Mouse (Mus musculus) CH12.LX (cell line): Measurements from ENCODE around the gene Rpl31. TPM values are rescaled to one million over a fixed set of nuclear protein-coding genes. Genes with fewer than 3 reads are reported as not detected.

ENCODE experiments used
- DNase-seq: peaks from one replicate; pipeline ENCODE4 v3.0.0-alpha.2; 2013; ENCODE audit errors: extremely low read depth
- H3K27ac ChIP-seq: 2 replicates; pipeline ENCODE4 v1.5.1; 2012; ENCODE audit warnings: low read depth, mild to moderate bottlenecking, control low read depth, moderate library complexity; ENCODE audit not compliant: insufficient read depth
- H3K27me3 ChIP-seq: replicated peaks from 2 replicates; pipeline ENCODE3; 2012; ENCODE audit warnings: inconsistent platforms
- H3K36me3 ChIP-seq, 2 experiments: replicated peaks in 1 of 2; 2 replicates each; pipeline versions ENCODE3 to v1.6.1; 2012; ENCODE audit warnings: inconsistent platforms in 1 of 2, low read length in 1 of 2, mild to moderate bottlenecking in 1 of 2, mixed read lengths in 1 of 2, moderate library complexity in 1 of 2; ENCODE audit not compliant: control insufficient read depth in 1 of 2, insufficient read depth in 1 of 2
- H3K4me1 ChIP-seq, 2 experiments: 2 replicates each; pipeline ENCODE4 v1.6.1; 2012; ENCODE audit warnings: inconsistent platforms in 1 of 2, moderate library complexity in 1 of 2; ENCODE audit not compliant: insufficient read depth in 2 of 2, control insufficient read depth in 1 of 2
- H3K4me2 ChIP-seq: 2 replicates; pipeline ENCODE4 v1.6.1; 2012; ENCODE audit warnings: low read depth, mild to moderate bottlenecking, control low read depth; ENCODE audit not compliant: poor library complexity, insufficient read depth, severe bottlenecking
- H3K4me3 ChIP-seq, 3 experiments: fragments of 150-350 bp in 1 of 3; sonication (generic) in 1 of 3; replicated peaks in 1 of 3; 2 replicates each; pipeline versions ENCODE3 to v1.5.1; 2011 to 2012; ENCODE audit warnings: low read depth in 2 of 3, low read length in 2 of 3, mild to moderate bottlenecking in 2 of 3, moderate library complexity in 2 of 3, control low read depth in 1 of 3, improper control_type of control experiment in 1 of 3, inconsistent platforms in 1 of 3, mixed read lengths in 1 of 3; ENCODE audit not compliant: poor library complexity in 1 of 3
- H3K79me2 ChIP-seq: replicated peaks from 2 replicates; pipeline ENCODE4 v1.6.1; 2012; ENCODE audit warnings: mild to moderate bottlenecking, moderate library complexity; ENCODE audit not compliant: control insufficient read depth, poor library complexity, insufficient read depth, severe bottlenecking; ENCODE audit errors: extremely low read depth
- H3K9ac ChIP-seq: 2 replicates; pipeline ENCODE4 v1.6.1; 2012; ENCODE audit warnings: low read depth, mild to moderate bottlenecking, control low read depth, moderate library complexity; ENCODE audit not compliant: insufficient read depth
- H3K9me3 ChIP-seq: replicated peaks from 2 replicates; pipeline ENCODE3; 2012; ENCODE audit warnings: low read length, inconsistent platforms, mixed read lengths
- BHLHE40 ChIP-seq: IDR thresholded peaks from 2 replicates; pipeline ENCODE4 v1.6.1; 2011; ENCODE audit warnings: mild to moderate bottlenecking, low read depth, low read length, improper control_type of control experiment
- CHD2 ChIP-seq: IDR thresholded peaks from 2 replicates; pipeline ENCODE4 v1.6.1; 2011; ENCODE audit warnings: low read length, improper control_type of control experiment
- CTCF ChIP-seq, 2 experiments: IDR thresholded peaks in 1 of 2; conservative IDR thresholded peaks in 1 of 2; 2 replicates each; pipeline ENCODE4 v1.5.1; 2011 to 2012; ENCODE audit warnings: low read depth in 2 of 2, low read length in 2 of 2, improper control_type of control experiment in 1 of 2, inconsistent platforms in 1 of 2, mild to moderate bottlenecking in 1 of 2, moderate library complexity in 1 of 2
- E2F4 ChIP-seq: IDR thresholded peaks from 2 replicates; pipeline ENCODE4 v1.6.1; 2011; ENCODE audit warnings: low read depth, low read length, improper control_type of control experiment; ENCODE audit not compliant: insufficient replicate concordance
- EP300 ChIP-seq: IDR thresholded peaks from 2 replicates; pipeline ENCODE4 v1.6.1; 2011; ENCODE audit warnings: low read length, improper control_type of control experiment
- HCFC1 ChIP-seq: IDR thresholded peaks from 2 replicates; pipeline ENCODE4 v1.6.1; 2012; ENCODE audit warnings: low read depth, mild to moderate bottlenecking, inconsistent platforms, low read length, improper control_type of control experiment
- JUN ChIP-seq: IDR thresholded peaks from 2 replicates; pipeline ENCODE4 v1.6.1; 2011; ENCODE audit warnings: low read depth, mild to moderate bottlenecking, low read length, improper control_type of control experiment, moderate library complexity; ENCODE audit not compliant: insufficient read depth
- MAX ChIP-seq: IDR thresholded peaks from 2 replicates; pipeline ENCODE4 v1.6.1; 2011; ENCODE audit warnings: low read length, improper control_type of control experiment
- MAZ ChIP-seq: IDR thresholded peaks from 2 replicates; pipeline ENCODE4 v1.6.1; 2012; ENCODE audit warnings: low read depth, mild to moderate bottlenecking, inconsistent platforms, low read length, improper control_type of control experiment, moderate library complexity
- NELFE ChIP-seq: IDR thresholded peaks from 2 replicates; pipeline ENCODE4 v1.6.1; 2011; ENCODE audit warnings: low read depth, low read length, improper control_type of control experiment
- PAX5 ChIP-seq: IDR thresholded peaks from 2 replicates; pipeline ENCODE4 v1.6.1; 2012; ENCODE audit warnings: low read length, inconsistent platforms, mixed read lengths
- POLR2A ChIP-seq: IDR thresholded peaks from 2 replicates; pipeline ENCODE4 v1.6.1; 2011; ENCODE audit warnings: low read depth, mild to moderate bottlenecking, improper control_type of control experiment, low read length
- POLR2AphosphoS2 ChIP-seq: IDR thresholded peaks from 2 replicates; pipeline ENCODE4 v1.6.1; 2011; ENCODE audit warnings: low read depth, low read length, improper control_type of control experiment
- RAD21 ChIP-seq: IDR thresholded peaks from 2 replicates; pipeline ENCODE4 v1.6.1; 2011; ENCODE audit warnings: low read depth, mild to moderate bottlenecking, low read length, improper control_type of control experiment, moderate library complexity
- SMC3 ChIP-seq: IDR thresholded peaks from 2 replicates; pipeline ENCODE4 v1.6.1; 2011; ENCODE audit warnings: low read depth, low read length, improper control_type of control experiment
- TCF12 ChIP-seq: IDR thresholded peaks from 2 replicates; pipeline ENCODE4 v1.6.1; 2014; ENCODE audit warnings: low read depth, mild to moderate bottlenecking, inconsistent platforms, low read length, improper control_type of control experiment
- ZNF384 ChIP-seq: IDR thresholded peaks from 2 replicates; pipeline ENCODE4 v1.6.1; 2012; ENCODE audit warnings: low read depth, low read length, improper control_type of control experiment, inconsistent platforms
- dilution Hi-C: fragments of 300-500 bp; cut with MboI; formaldehyde crosslinking; loops from 2 replicates; pipeline ENCODE4 v1.14.3; 2020; ENCODE audit warnings: low sequenced_read_pairs; ENCODE audit not compliant: extremely low pct_unique_long_range_greater_than_20kb, extremely low pct_ligation_motif_present
- in situ Hi-C: fragments of 300-500 bp; cut with MboI; formaldehyde crosslinking; loops from 3 replicates; pipeline ENCODE4 v1.14.3; 2019; ENCODE audit warnings: low sequenced_read_pairs, low pct_ligation_motif_present, low pct_unique_long_range_greater_than_20kb, mixed read lengths
- polyA plus RNA-seq: library from polyadenylated mRNA; unstranded; fragments of >175 nt; gene quantifications from 2 replicates; pipeline ENCODE4 v1.2.1, GENCODE M21; 2012; ENCODE audit warnings: low read depth; ENCODE audit not compliant: insufficient read length
- total RNA-seq, 2 experiments: library from RNA; depleted of rRNA; stranded (reverse); fragments of 300-350 nt in 1 of 2; fragments of >200 nt in 1 of 2; gene quantifications; 2 replicates each; pipeline ENCODE4 v1.2.3; 2012 to 2014

Rpl31 gene
- total and polyA plus RNA-seq, 3 experiments: 949 to 1,766 (median 1,044) TPM

GRCm38 (mm10) chr1:39343242-39343641, 24.4 kb upstream of the Rpl31 start:
- TF ChIP-seq RAD21: peak; percentile 27
- no peak for TF ChIP-seq TCF12
- Histone ChIP-seq H3K79me2 (no peaks in the 10 kb centered on the region; the same call in 1 of the 2 replicates), H3K4me3 (no peak overlapping the region), H3K27me3 (no peaks in the 10 kb centered on the region), H3K4me2 (no peak overlapping the region), H3K36me3 (no peaks in the 10 kb centered on the region), H3K9ac (no peak overlapping the region), H3K9me3 (no peaks in the 10 kb centered on the region), H3K27ac (no peak overlapping the region), H3K4me1 (peaks cover 0 to 10% of the 10 kb centered on the region in 2 experiments; a peak in 2 of 4 replicates)
- dilution Hi-C loops (no loop called here), in situ Hi-C loops (loop anchor here (10.0 kb wide), 1 partner anchor 338 kb away; no protein-coding TSS in a partner anchor)
- DNase-seq: no peak

- Histone ChIP-seq H3K4me3 (no peak overlapping the region), H3K27me3 (no peaks in the 10 kb centered on the region), H3K4me1 (peaks cover 0 to 10% of the 10 kb centered on the region in 2 experiments; a peak in 2 of 4 replicates), H3K36me3 (no peaks in the 10 kb centered on the region), H3K4me2 (no peak overlapping the region), H3K79me2 (no peaks in the 10 kb centered on the region; the same call in 1 of the 2 replicates), H3K9ac (no peak overlapping the region), H3K9me3 (no peaks in the 10 kb centered on the region), H3K27ac (no peak overlapping the region)
- TF ChIP-seq POLR2AphosphoS2 (no peak), BHLHE40 (no peak), ZNF384 (no peak), NELFE (no peak), EP300 (no peak), PAX5 (no peak), CTCF (conservative IDR thresholded peaks at IDR 0.05 in 1 of 2, IDR thresholded peaks at IDR 0.05 in 1 of 2; ENCODE audit: low read depth in 2 of 2, low read length in 2 of 2) (peak in 1 of 2 experiments; percentile 27; a peak in 1 of 4 replicates), POLR2A (no peak), RAD21 (peak; percentile 1), SMC3 (peak; percentile 29)
- dilution Hi-C loops (no loop called here), in situ Hi-C loops (loop anchor here (10.0 kb wide), 1 partner anchor 340 kb away; no protein-coding TSS in a partner anchor)
- no peak for DNase-seq
Measured at GRCm38 (mm10) chr1:39344981-39345600, 22.6 kb upstream of the Rpl31 start.

GRCm38 (mm10) chr1:39349001-39349400, 18.6 kb upstream of the Rpl31 start:
- Histone ChIP-seq H3K9me3 (peaks cover 4% of the 10 kb centered on the region), H3K4me2 (no peak overlapping the region), H3K4me1 (no peaks in the 10 kb centered on the region), H3K9ac (no peak overlapping the region)
- TF ChIP-seq PAX5: no peak
- TF ChIP-seq E2F4: no peak
- TF ChIP-seq RAD21: no peak
- no peak for TF ChIP-seq MAX
- TF ChIP-seq CTCF (conservative IDR thresholded peaks at IDR 0.05 in 1 of 2, IDR thresholded peaks at IDR 0.05 in 1 of 2; ENCODE audit: low read depth in 2 of 2, low read length in 2 of 2): no peak
- no peak for TF ChIP-seq ZNF384
- TF ChIP-seq JUN: no peak
- no peak for TF ChIP-seq HCFC1
- TF ChIP-seq MAZ: no peak
- no peak for TF ChIP-seq CHD2
- TF ChIP-seq, all 38 proteins: peak for 0
- Histone ChIP-seq H3K27ac (no peak overlapping the region), H3K4me3 (no peak overlapping the region), H3K79me2 (no peaks in the 10 kb centered on the region), H3K36me3 (no peaks in the 10 kb centered on the region), H3K27me3 (no peaks in the 10 kb centered on the region)
- in situ Hi-C loops (loop anchor here (10.0 kb wide), 1 partner anchor 344 kb away; no protein-coding TSS in a partner anchor), dilution Hi-C loops (no loop called here)
- no peak for DNase-seq
